Mouse (Mus musculus): ENCODE results near the gene Aldh16a1.

- no peak for TF ChIP-seq CTCF (IDR thresholded peaks at IDR 0.05)
- TF ChIP-seq EP300 (IDR thresholded peaks at IDR 0.05), result no peak
These were observed 19.8 kb downstream of the Aldh16a1 start for GRCm38 (mm10) chr7:45134544-45135026.
